Mouse (Mus musculus) Muller cell, postnatal 12 days (primary cell): Measurements from ENCODE around the gene Mxra7.
"Not testable (repeated sequence)": the region's sequence is repeated elsewhere in the genome, so short reads cannot be mapped to it uniquely, and the experiment has no call there.

Experiments used
- DNase-seq: peaks from one replicate; pipeline ENCODE4 v3.0.0-alpha.2; 2015; ENCODE audit errors: inconsistent ontology term

Mxra7 gene

GRCm38 (mm10) chr11:116847187-116848085, 19.6 kb upstream of the Mxra7 start:
- no peak for DNase-seq

GRCm38 (mm10) chr11:116846593-116847181, 18.8 kb upstream of the Mxra7 start:
- DNase-seq = no peak

GRCm38 (mm10) chr11:116843261-116844233, 15.7 kb upstream of the Mxra7 start, which contains the start of the genes Mettl23 and Jmjd6:
Gene Mettl23 (plus strand): TSS chr11:116843278.
Gene Jmjd6 (minus strand): TSS chr11:116843449.
- DNase-seq = peak; percentile 99

GRCm38 (mm10) chr11:116842531-116843260, 14.8 kb upstream of the Mxra7 start:
- peak; percentile 80 for DNase-seq

GRCm38 (mm10) chr11:116840748-116841147, 12.9 kb upstream of the Mxra7 start:
- DNase-seq = no peak

- DNase-seq = no peak
Observed at GRCm38 (mm10) chr11:116839601-116840000, 11.8 kb upstream of the Mxra7 start.

- DNase-seq = no peak
Observed at GRCm38 (mm10) chr11:116838936-116839335, 11.1 kb upstream of the Mxra7 start.

GRCm38 (mm10) chr11:116837441-116837840, 9.6 kb upstream of the Mxra7 start:
- DNase-seq = no peak

GRCm38 (mm10) chr11:116836283-116836682, 8.4 kb upstream of the Mxra7 start:
- no peak for DNase-seq

- DNase-seq = no peak
Observed at GRCm38 (mm10) chr11:116834954-116835353, 7.1 kb upstream of the Mxra7 start.

- DNase-seq = no peak
Observed at GRCm38 (mm10) chr11:116832172-116832685, 4.4 kb upstream of the Mxra7 start.

- DNase-seq = peak; percentile 78
Observed at GRCm38 (mm10) chr11:116826550-116827504, 1.0 kb downstream of the Mxra7 start.

- peak; percentile 87 for DNase-seq
Observed at GRCm38 (mm10) chr11:116825230-116825629, 2.6 kb downstream of the Mxra7 start.

GRCm38 (mm10) chr11:116823885-116824284, 4.0 kb downstream of the Mxra7 start:
- not testable (repeated sequence) for DNase-seq

- no peak for DNase-seq
Observed at GRCm38 (mm10) chr11:116823255-116823654, 4.6 kb downstream of the Mxra7 start.

- DNase-seq = no peak
Observed at GRCm38 (mm10) chr11:116822626-116823025, 5.2 kb downstream of the Mxra7 start.

GRCm38 (mm10) chr11:116822215-116822614, 5.6 kb downstream of the Mxra7 start:
- DNase-seq = peak; percentile 55

GRCm38 (mm10) chr11:116821057-116821940, 6.5 kb downstream of the Mxra7 start:
- peak; percentile 95 for DNase-seq
